Mouse (Mus musculus) liver, embryonic 14.5 days (tissue): Measurements from ENCODE around the gene Gm6034. TPM values are rescaled to one million over a fixed set of nuclear protein-coding genes. Genes with fewer than 3 reads are reported as not detected.
"Not testable (repeated sequence)": the region's sequence is repeated elsewhere in the genome, so short reads cannot be mapped to it uniquely, and the experiment has no call there.

Experiments
- ATAC-seq: fragments of 200-750 bp; cut with Nextera tagmentation; 2 replicates; pipeline ENCODE4 v1.8.0; 2017; ENCODE audit warnings: moderate number of reproducible peaks, mild to moderate bottlenecking, moderate library complexity; ENCODE audit not compliant: insufficient read depth
- DNase-seq, 3 experiments: peaks; one replicate each; pipeline ENCODE4 v3.0.0-alpha.2; 2012 to 2013; ENCODE audit warnings: low read depth in 3 of 3, low spot score in 3 of 3
- H3K27ac ChIP-seq: fragments of 300-500 bp; sonication (generic); 2 replicates; pipeline ENCODE4 v1.5.1; 2014; ENCODE audit warnings: moderate library complexity, mild to moderate bottlenecking, control low read depth, inconsistent platforms
- H3K27me3 ChIP-seq: fragments of 300-500 bp; sonication (generic); 2 replicates; pipeline ENCODE4 v1.6.1; 2014; ENCODE audit warnings: mild to moderate bottlenecking, low read length, moderate library complexity; ENCODE audit not compliant: control insufficient read depth, insufficient read depth
- H3K36me3 ChIP-seq: fragments of 300-500 bp; sonication (generic); replicated peaks from 2 replicates; pipeline ENCODE4 v1.6.1; 2014; ENCODE audit warnings: low read depth; ENCODE audit not compliant: control insufficient read depth, insufficient read depth
- H3K4me1 ChIP-seq, 2 experiments: fragments of 200-500 bp in 1 of 2; fragments of 300-500 bp in 1 of 2; sonication (generic) in 1 of 2; replicated peaks; 2 replicates each; pipeline ENCODE4 v1.6.1; 2012 to 2014; ENCODE audit warnings: antibody characterized with exemption in 1 of 2, inconsistent platforms in 1 of 2, low read length in 1 of 2; ENCODE audit not compliant: control insufficient read depth in 2 of 2, insufficient read depth in 2 of 2
- H3K4me2 ChIP-seq: fragments of 300-500 bp; sonication (generic); 2 replicates; pipeline ENCODE4 v1.6.1; 2014; ENCODE audit warnings: low read depth, mild to moderate bottlenecking, control low read depth, moderate library complexity
- H3K4me3 ChIP-seq, 2 experiments: fragments of 200-500 bp in 1 of 2; fragments of 300-500 bp in 1 of 2; sonication (generic) in 1 of 2; 2 replicates each; pipeline ENCODE4 v1.5.1; 2012 to 2014; ENCODE audit warnings: low read depth in 2 of 2, low read length in 2 of 2, mild to moderate bottlenecking in 2 of 2, control low read depth in 1 of 2, inconsistent platforms in 1 of 2, moderate library complexity in 1 of 2; ENCODE audit not compliant: insufficient read depth in 1 of 2
- H3K9ac ChIP-seq: fragments of 300-500 bp; sonication (generic); replicated peaks from 2 replicates; pipeline ENCODE4 v1.6.1; 2014; ENCODE audit warnings: mild to moderate bottlenecking, control low read depth, moderate library complexity
- H3K9me3 ChIP-seq: fragments of 300-500 bp; sonication (generic); 2 replicates; pipeline ENCODE4 v1.6.1; 2016; ENCODE audit warnings: low read length, mixed read lengths; ENCODE audit not compliant: control insufficient read depth
- CTCF ChIP-seq: IDR thresholded peaks from 2 replicates; pipeline ENCODE4 v1.5.1; 2016; ENCODE audit warnings: antibody characterized with exemption, low read depth, control low read depth
- WGBS: fragments of 180-500 bp; shearing (Covaris S2); extraction: QIAGEN DNeasy Blood & Tissue Kit; methylation state at CpG from one replicate; pipeline ENCODE4 v1.1.7; 2014; ENCODE audit not compliant: insufficient replicate concordance; 5-methylcytosine and 5-hydroxymethylcytosine counted together
- polyA plus RNA-seq, 2 experiments: library from polyadenylated mRNA; depleted of rRNA in 1 of 2; stranded (reverse) in 1 of 2; unstranded in 1 of 2; fragments of >200 nt; fragmentation: Nextera tagmentation in 1 of 2; extraction: Ambion mirVana in 1 of 2; gene quantifications; 2 replicates each; pipeline versions ENCODE4 v1.2.1 to v1.2.3; 2012 to 2014

Gm6034 gene
- polyA plus RNA-seq, 2 experiments: not detected

DNA sequence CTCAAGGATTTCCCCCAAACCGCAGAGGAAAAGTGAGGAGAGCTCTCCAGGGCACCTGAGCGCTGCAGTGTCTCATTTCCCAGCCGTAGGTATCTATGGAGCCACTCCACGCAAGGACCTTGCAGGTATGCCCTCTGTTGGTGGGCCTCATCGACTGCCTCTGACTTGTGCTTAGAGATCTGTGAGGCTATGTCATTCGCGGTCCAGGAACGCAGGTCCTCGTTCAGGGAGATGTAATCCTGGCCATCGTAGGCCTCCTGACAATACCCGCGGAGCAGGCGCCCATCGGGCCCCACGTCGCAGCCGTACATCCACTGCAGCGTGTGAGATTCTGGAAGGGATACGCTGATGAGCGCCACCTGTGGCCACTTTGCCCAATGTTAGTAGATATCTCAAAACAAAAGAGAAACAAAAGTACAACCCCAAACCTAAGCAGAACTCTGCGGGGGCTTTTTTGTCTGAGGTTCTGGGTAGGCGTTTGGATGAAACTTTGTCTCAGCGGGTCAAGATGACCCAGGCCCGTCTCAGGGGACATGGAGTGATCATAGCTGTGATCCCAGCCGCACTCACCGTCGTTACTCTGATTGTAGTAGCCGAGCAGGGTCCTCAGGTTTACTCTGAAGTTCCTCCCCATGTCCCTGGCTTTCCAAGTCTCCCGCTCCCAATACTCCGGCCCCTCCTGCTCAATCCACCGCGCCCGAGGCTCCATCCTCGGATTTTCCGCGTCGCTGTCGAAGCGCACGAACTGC is 11.0 kb upstream of the Gm6034 start:
- Histone ChIP-seq H3K4me3 (peak overlapping the region; percentile 70 to 74), H3K9ac (peak overlapping the region; percentile 79), H3K27ac (peak overlapping the region; percentile 35; the same call in 1 of the 2 replicates), H3K4me1 (peaks cover 0 to 16% of the 10 kb centered on the region in 2 experiments; a peak in 3 of 4 replicates), H3K4me2 (peak overlapping the region; percentile 83)
- H3K9me3 ChIP-seq, DNase-seq, H3K27me3 ChIP-seq, H3K36me3 ChIP-seq: not testable (repeated sequence)
- TF ChIP-seq CTCF: peak; percentile 74
- peak; percentile 55; the same call in 1 of the 2 replicates for ATAC-seq
- WGBS: 3% methylated on average over 40 of the region's 40 CpGs

DNA sequence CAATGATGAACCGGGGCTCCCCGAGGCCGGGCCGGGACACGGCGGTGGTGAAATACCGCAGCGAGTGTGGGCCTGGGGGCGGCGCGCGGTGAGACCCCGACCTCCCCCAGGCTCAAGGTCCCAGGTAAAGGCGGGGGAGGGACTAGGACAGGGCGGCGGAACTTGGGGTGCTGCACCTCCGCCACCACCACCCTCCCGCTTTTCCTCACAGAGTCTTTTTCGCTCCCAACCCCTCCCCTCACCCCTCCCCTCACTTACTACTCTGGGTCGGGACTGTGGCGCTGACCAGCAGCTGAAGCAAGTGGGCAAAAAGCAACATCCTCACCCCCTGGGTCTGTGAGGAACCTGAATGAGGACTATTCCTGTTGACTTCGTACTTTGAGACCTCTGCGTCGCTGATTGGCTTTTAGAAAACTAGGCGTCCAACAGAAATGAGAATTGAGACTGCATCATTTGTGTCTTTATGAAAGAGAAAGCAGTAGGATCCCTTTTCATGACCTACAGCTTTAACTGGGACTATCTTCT is 10.3 kb upstream of the Gm6034 start, which contains the start of gene H2-T23:
Gene H2-T23 (minus strand): TSS at position 505 of the 525 bp plus-strand sequence.
- under 1% methylated on average over 25 of the region's 25 CpGs for WGBS
- peak within 1 kb of the TSS; percentile 35; the same call in 1 of the 2 replicates for H3K27ac ChIP-seq

DNA sequence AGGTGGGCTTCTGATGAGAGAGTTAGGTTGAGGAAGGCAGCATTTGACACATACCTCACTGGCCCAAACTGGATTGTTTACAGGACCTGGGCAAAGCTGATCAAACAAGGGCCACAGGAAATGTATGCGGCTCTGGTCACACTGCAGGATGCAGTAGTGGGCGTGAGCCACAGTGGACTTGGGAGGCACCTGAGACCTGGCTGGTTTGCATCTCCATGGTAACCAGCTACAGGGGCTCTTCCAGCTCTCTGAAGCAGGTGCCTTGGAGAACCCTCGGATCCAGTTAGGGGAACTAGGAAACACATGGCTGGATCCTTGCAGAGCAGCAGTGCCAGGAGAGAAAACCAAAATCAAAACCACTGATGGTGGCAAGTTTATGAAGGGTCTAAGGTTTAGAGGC is 8.2 kb upstream of the Gm6034 start:
- not testable (repeated sequence) for H3K9me3 ChIP-seq, H3K27ac ChIP-seq, H3K4me2 ChIP-seq, H3K36me3 ChIP-seq, H3K27me3 ChIP-seq, DNase-seq, H3K9ac ChIP-seq, H3K4me3 ChIP-seq
- H3K4me1 ChIP-seq: peaks cover 0 to 14% of the 10 kb centered on the region in 2 experiments; a peak in 3 of 4 replicates
- peak; percentile 27; the same call in 1 of the 2 replicates for ATAC-seq
- WGBS: 62% methylated on average over 3 of the region's 3 CpGs

More for the DNA sequence above, 10.3 kb upstream of the Gm6034 start, which contains the start of gene H2-T23:
- ATAC-seq (peak; percentile 36), DNase-seq (peak in 1 of 3 experiments; percentile 54)
- H3K27me3 ChIP-seq, H3K36me3 ChIP-seq, H3K9me3 ChIP-seq: not testable (repeated sequence)
- Histone ChIP-seq H3K4me1 (peaks cover 0 to 16% of the 10 kb centered on the region in 2 experiments; a peak in 3 of 4 replicates), H3K4me2 (peak within 1 kb of the TSS; percentile 83), H3K4me3 (peak within 1 kb of the TSS; percentile 70 to 74), H3K9ac (peak within 1 kb of the TSS; percentile 79)

DNA sequence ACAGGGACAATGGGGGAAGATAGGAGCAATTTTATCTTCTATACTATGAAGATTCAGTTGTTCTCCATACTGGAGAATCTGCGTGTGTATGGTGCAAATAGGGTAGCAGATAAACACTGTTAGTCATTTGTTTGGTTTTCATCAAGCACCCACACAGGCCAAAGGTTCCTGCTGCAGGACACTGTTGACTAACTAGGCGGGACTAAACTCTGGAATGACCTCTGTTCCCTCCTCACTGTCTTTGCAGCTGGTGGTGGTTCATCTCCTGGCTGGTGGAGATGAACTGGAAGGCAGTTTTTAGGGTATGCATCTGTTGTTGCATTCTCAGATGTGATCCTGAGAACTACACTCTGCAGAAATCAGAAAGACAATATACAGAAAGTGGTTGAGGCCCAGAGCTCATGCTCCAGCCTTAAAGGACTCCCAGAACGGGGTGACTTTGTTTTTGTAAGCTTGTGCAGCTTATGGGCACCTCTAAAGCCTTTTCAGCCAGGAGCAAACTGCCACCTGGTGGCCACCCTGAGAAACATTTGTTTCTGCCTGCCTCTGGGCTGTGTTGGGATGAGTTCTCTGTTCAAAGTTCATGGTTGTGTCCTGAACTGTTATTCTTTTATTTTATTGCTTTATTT is 7.6 kb upstream of the Gm6034 start:
- H3K9me3 ChIP-seq, H3K9ac ChIP-seq, H3K4me3 ChIP-seq, H3K36me3 ChIP-seq, H3K4me2 ChIP-seq, DNase-seq, H3K27me3 ChIP-seq, H3K27ac ChIP-seq: not testable (repeated sequence)
- peaks cover 0 to 12% of the 10 kb centered on the region in 2 experiments; a peak in 3 of 4 replicates for H3K4me1 ChIP-seq
- peak; percentile 59 for ATAC-seq
- WGBS: 26% methylated on average over 3 of the region's 3 CpGs
- peak; percentile 72 for TF ChIP-seq CTCF

DNA sequence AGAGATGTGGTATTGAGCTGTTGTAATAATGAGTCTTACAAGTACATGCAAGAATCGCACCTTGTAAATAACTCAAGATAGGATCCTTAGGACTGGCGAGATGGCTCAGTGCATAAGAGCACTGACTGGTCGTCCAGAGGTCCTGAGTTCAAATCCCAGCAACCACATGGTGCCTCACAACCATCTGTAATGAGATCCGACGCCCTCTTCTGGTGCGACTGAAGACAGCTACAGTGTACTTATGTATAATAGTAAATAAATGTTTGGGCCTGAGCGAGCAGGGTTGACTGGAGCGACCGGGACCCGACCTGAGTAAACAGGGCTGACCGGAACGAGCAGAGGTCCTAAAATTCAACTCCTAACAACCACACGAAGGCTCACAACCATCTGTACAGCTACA is 6.6 kb upstream of the Gm6034 start:
- H3K27me3 ChIP-seq, H3K4me3 ChIP-seq, DNase-seq, H3K9ac ChIP-seq, H3K27ac ChIP-seq, H3K4me2 ChIP-seq, ATAC-seq, H3K9me3 ChIP-seq, H3K36me3 ChIP-seq, H3K4me1 ChIP-seq: not testable (repeated sequence)
- 73% methylated on average over 13 of the region's 13 CpGs for WGBS
- TF ChIP-seq CTCF: 0 out of 2 replicates have a peak, but pooled peaks have one; percentile 27

DNA sequence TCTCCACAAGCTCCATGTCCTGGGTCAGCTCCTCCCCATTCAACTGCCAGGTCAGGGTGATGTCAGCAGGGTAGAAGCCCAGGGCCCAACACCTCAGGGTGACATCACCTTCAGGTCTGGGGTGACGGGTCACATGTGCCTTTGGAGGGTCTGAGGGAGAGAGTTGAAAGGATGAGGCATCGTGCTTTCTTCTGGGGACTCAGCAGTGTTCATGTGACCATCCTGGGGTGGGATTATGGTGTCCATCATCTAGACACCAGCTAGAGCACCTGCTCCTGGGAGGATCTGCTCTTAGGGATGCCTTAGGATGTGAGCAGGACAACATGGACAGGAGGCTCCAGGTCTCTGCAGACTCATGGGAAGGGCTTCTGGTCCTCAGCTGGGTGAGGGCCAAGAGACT is 2.2 kb upstream of the Gm6034 start:
- not testable (repeated sequence) for H3K27me3 ChIP-seq, ATAC-seq, H3K27ac ChIP-seq, H3K4me2 ChIP-seq, DNase-seq, H3K36me3 ChIP-seq, H3K4me3 ChIP-seq, H3K9ac ChIP-seq, H3K9me3 ChIP-seq, H3K4me1 ChIP-seq
- WGBS: 67% methylated on average over 2 of the region's 2 CpGs

DNA sequence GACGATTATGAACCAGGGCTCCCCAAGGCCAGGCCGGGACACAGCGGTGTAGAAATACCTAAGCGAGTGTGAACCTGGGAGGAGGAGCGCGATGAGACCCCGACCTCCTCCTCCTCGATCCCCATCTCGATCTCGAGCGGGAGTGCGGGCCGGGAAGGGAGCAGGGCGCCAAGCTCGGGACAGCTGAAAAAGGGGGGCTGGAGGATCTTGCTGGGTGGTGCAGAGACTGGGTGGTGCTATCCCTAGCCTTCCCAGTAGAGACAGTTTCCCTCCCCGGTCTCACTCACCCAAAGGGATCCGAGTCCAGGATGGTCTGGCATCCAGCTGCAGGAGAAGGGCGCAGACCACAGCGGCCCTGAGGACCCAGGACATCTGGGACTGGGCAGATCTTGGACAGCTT is 706 bp upstream of the Gm6034 start:
- Histone ChIP-seq H3K4me2 (peak overlapping the region; percentile 74), H3K4me3 (peak overlapping the region; percentile 56 to 86), H3K9ac (peak overlapping the region; percentile 58)
- H3K27me3 ChIP-seq, DNase-seq, H3K27ac ChIP-seq, H3K9me3 ChIP-seq, H3K36me3 ChIP-seq, H3K4me1 ChIP-seq: not testable (repeated sequence)
- 2% methylated on average over 19 of the region's 19 CpGs for WGBS
- ATAC-seq: peak; percentile 49
